Mouse (Mus musculus): ENCODE measurements around the gene Camta1. TPM values are rescaled to one million over a fixed set of nuclear protein-coding genes. Genes with fewer than 3 reads are reported as not detected.

Camta1 gene
- polyA plus RNA-seq, 1 experiment = 19.2 TPM

DNA sequence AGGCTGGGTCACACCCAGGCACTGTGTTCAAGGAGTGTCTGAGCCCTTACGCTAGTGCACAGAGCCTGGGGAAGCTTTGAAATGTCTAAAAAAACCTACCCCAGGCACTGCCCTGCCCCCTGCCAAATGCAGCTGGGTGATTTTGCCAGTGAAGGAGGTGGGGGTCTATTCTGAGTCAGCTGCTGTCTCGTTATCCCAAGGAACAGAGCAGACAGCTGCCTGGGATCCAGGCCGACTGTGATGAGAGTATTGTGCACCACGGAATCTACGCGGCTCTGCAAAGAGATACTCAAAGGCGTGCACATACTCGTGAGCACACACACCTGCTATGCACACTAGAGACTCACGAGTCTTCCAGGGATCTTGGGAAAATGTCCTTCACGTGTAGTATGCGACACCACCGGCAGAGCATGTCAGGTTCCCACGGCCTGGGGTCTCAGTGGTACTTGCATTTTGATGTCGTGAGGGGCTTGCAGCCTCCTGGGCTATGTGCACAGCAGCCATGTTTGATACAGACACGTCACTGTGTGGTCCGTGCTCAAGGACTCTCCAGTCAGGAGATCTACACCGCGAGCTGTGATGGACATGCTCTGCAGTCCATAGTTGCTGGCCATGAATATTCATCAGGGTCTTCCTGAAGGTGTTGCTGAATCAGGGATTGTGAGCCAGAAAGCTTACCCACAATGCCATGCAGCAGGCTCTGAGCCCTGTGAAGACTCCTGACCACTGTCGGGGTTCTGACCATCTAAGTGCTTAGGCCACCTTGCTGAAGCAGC, 529.4 kb downstream of the Camta1 start:
- no peak for TF ChIP-seq GATA1 (IDR thresholded peaks at IDR 0.05; ENCODE audit: low read length)

DNA sequence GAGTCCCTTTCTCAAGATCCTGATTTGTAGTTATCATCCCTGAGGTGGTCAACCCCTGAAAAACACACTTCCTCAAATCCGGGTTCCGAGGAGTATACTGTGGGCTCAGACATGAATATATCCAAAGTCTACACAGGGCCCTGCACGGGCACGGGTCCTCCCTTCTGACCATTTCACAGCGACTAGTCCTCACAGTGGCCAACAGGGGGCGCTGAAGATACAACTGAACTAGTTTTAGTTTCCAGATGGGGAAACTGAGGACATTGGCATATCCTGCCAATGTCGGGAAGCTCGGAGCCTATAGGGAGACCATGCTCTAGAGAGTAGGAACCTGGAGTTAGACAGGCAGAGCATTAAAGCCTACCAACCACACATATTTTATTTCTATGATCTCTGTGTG, 530.7 kb downstream of the Camta1 start:
- TF ChIP-seq GATA1 (IDR thresholded peaks at IDR 0.05; ENCODE audit: low read length) = no peak

DNA sequence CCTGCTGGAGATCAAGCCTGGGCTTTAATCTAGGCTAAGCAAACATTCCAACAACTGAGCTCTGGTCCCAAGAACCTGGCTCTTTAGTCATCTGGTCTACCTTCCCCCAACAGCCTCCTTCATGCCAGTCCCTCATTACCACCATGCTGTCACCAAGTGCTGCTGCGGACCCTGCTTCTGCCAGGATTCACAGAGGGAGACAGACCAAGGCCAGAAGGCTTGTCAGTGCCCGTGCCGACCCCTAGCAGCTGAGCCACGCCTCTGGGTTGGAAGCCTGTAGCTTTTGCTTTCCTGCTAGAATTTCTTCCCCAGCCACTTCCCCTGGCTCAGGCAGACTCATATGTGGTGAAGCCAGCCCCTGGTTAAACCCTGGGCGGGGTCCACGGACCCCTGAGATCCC, 533.6 kb downstream of the Camta1 start:
- no peak for TF ChIP-seq GATA1 (IDR thresholded peaks at IDR 0.05; ENCODE audit: low read length)

DNA sequence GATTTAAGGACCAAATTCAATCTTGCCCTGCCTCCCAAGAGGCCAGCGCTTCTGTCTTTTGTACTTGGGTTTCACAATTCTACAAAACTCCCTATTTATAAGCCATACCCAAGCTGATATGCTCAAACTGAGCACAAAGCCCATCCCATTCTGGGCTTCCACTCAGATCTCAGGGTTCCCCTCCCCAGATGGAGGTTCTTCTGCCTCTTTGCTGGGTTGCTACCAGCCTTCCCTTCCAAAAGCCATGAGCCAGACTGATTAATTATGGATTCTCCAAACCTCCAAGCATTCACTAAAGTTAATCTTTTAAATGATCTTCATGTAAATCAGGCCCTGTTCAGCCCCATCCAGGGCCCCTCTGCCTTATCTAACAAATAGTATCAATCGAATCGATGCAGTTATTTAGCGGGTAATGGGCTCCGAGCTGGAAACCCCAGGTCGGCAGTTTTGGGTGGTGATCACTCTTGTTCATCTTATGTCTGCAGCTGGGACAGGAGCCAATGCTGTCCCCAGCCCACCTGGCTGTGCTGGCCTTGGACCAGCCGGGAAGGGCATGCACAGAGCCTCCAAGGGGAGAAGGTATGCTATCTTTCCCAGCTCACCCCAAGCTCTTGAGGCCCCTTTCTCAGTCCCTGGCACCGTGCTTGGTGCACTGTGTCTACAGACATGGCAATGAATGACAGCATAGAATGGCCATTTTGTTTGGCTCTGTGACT, 534.5 kb downstream of the Camta1 start:
- no peak for TF ChIP-seq GATA1 (IDR thresholded peaks at IDR 0.05; ENCODE audit: low read length)

DNA sequence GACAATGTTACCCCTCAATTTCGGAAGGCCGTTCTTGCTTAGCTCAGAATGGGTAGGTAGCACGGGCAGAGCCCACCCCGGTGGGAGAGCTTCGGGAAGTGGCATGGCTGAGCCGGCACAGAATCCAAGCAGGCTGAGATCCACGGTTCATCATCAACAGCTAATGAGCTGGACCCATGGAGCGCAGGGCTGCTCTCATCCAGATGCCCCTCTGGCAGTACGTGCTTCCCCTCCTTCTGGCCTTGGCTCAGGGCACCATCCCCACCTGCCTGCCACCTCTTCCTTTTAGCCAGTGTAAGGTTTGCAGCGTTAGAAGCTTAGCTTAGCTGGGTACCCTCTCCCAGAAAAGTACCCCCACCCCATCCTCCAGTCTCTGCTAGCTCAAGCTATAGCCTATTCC, 545.2 kb downstream of the Camta1 start:
- TF ChIP-seq GATA1 (IDR thresholded peaks at IDR 0.05; ENCODE audit: low read length) = no peak

DNA sequence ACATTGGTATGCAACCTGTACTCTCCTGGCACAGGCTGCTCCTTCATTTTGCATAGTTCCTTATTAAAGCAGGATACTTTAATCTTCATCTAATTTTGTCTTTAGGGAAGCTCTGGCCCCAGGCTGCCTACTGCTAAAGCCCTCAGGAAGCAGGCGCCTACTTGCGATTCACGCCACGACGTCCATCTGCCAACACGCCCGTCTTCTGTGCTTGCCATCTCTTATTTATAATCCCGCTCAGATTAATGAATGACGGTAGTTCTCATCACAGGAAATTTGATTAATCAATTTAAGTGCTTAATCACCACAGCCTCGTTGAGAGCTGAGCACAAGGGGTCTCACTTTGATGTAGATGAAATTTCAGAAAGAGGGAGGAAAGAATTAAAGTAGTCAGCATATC, 546.0 kb downstream of the Camta1 start:
- TF ChIP-seq GATA1 (IDR thresholded peaks at IDR 0.05; ENCODE audit: low read length) = no peak

DNA sequence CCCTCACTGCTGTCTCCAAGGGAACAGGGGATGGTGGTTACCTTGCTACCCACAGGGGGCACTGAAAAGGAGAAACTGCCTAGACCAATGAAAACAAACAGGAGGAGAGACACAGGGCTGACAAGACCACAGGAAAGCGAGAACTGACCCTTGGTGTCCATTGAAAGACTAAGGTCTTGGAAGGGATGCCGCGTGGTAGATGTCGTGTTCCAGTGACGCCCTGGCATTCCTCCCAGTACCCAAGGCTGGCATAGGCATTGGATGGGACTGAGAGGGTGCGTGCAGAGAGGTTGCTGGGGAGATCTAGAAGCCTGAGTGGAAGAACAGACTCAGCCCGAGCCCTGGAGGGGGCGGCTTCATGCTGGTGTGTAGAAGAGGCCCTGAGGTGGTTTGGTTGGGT, 550.9 kb downstream of the Camta1 start:
- no peak for TF ChIP-seq GATA1 (IDR thresholded peaks at IDR 0.05; ENCODE audit: low read length)

DNA sequence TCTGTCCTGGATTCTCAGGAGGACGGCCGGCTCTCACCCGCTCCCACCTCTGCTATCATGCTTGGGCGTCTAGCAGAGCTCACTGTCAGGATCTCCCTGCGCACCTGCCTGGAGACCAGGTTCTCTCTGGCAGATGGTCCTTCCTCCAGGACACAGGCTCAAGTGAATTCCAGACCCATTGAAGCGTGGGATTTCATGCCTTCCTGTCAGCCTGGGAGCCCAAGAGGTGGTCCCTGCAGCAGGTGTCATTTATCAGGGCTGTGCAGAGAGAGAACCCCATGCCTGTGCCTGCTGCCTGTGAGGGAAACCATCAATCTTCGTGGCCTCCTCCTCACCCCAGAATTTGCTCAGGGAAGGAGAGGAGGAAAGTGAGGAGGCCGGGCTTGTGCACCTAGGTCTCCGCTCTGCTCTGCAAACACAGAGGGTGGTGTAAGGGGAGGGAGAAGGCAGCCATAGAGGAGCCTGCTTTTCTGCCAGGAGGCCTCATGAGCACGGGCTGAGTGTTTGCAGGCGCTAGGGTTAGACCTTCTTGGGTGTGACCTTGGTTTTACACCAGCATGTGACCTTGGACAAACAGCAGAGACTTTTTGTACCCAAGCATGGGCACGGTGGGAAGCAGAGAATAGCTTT, 551.5 kb downstream of the Camta1 start:
- TF ChIP-seq GATA1 (IDR thresholded peaks at IDR 0.05; ENCODE audit: low read length) = no peak

DNA sequence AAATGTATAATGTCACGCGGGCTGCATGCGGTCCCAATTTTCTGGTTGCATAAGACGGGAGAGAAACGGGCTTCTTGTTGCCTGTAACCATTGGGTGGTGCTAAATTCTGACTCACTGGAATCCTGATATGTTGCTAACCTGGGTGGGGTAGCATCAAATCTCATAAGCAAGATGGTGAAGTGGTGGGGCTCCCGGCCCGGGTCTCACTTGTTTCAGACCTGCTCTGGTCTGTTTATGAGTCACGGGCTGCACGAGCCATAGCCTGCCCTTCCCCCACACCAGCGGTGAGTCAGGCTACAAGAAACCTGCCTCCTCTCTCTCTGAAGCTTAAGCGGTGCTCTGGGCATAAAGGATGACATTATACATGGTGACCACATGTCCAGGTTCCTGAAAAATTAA, 554.8 kb downstream of the Camta1 start:
- TF ChIP-seq GATA1 (IDR thresholded peaks at IDR 0.05; ENCODE audit: low read length) = no peak

DNA sequence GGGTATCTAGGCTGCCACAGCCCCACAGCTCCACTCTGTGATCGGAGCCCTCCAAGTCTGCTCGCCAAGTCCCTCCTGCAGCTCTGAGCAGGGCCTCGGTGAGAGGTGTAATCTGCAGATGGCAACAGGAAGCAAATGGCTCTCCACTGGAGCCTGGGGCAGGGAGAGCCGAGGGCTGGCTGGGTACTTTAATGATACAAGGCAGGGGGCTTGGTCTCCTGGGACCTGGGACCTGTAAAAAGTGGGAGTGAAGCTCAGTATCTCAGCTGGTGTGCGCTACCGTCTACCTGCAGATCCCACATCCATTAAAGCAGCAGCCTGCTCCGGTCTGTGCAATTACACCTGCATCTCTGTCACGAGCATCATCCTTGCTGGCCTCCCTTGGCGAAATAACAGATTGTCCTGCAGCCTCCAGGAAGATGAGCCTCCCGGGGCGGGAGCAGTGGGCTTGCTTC, 555.3 kb downstream of the Camta1 start:
- no peak for TF ChIP-seq GATA1 (IDR thresholded peaks at IDR 0.05; ENCODE audit: low read length)

DNA sequence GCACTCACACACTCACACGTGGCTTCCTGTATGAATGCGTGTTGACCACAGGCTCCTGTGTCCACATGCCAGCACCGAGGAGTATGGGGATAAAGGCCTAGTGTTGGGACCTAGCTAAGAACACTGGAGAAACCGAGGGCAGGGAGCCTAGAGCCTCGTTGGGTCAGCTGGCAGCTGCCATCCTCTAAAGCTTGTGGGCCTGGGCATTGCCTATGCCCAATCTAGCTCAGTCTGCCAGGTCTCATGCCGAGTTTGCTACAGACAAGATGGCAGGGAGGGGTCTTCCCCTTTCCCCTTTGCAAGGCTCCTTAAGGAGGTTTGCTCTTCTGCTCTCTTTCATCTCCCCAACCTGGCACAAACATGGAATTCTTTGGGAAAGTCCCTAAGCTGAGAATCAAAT, 555.9 kb downstream of the Camta1 start:
- TF ChIP-seq GATA1 (IDR thresholded peaks at IDR 0.05; ENCODE audit: low read length) = no peak

DNA sequence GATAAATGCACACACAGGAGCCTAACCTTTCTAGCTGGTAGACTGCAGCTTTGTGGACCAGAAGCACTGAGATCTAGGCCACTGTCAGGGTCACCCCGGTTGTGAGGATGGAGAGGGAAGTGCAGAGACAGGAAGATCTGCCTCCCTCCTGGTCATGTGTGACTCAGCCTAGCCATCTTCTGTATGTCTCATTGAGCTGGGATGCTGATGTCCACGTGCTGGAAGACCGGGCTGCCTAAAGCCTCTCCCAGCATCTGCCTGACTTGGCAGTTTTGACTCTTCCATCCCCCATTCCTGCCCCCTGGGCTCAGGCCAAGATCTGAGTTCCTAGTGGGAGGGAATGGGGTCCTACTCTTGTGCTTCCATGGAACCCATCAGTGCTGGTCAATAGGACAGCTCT, 557.7 kb downstream of the Camta1 start:
- TF ChIP-seq GATA1 (IDR thresholded peaks at IDR 0.05; ENCODE audit: low read length) = no peak

DNA sequence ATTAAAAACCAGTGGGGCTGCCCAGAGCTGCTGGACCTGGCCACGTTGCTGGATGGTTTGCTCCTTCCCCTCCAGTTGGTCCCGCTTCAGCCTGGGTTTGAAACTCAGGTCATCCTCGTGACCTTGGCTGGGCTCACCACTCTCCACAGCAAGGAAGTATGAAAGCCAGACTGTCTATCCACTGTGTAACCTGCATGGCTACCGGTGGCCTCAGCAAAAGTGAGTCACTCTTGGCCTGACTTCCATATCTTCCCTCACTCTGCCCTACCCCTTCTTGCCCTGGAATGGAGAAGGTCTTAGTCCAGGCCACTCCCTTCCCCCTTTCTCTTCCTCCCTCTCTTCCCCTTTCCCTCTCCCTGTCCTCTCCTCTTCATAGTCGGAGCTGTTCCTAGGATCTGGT, 558.2 kb downstream of the Camta1 start:
- no peak for TF ChIP-seq GATA1 (IDR thresholded peaks at IDR 0.05; ENCODE audit: low read length)

DNA sequence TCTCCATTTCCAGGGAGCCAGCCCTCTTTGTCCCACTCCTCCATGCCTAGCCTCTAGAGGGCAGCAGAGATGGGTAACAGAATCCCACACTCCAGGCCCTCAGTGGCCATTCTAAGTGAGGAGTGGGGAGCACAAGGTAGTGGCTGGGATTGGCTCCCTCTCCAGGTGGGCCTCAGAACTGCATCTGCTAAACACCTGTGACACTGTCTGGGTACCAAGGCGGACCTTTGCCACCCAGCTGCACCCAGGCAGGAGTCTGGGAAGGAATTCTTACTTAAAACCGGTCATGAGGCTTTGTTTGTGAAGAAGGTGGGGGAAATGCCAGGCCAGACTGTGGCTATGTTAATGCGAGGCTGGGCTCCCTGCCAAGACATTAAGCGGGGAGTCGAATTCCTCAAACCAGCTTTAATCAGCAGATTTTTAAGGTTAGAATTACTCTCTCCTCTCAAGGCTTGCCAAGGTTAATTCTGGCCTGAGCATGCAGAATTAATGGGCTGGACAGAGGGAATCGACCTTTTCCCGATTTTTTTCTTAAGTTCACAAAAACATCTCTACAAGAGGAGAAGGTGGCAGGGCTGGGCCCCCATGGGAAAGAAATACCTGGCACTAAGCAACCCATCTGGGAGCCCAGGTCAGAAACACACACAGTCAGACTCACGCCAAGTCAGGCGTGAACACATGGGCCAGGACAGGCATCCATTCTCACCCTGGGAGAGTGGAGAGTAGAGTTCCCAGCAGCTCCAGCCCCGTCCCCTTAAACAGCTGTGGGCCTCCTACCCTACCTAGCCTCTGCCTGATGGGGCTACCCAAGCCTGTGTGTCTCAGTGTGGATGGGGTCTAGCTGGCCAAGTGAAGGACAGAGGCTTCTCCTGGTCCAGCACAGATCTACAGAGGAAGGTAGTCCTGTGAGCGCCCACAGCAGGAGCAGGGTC, 559.2 kb downstream of the Camta1 start:
- TF ChIP-seq GATA1 (IDR thresholded peaks at IDR 0.05; ENCODE audit: low read length) = no peak

DNA sequence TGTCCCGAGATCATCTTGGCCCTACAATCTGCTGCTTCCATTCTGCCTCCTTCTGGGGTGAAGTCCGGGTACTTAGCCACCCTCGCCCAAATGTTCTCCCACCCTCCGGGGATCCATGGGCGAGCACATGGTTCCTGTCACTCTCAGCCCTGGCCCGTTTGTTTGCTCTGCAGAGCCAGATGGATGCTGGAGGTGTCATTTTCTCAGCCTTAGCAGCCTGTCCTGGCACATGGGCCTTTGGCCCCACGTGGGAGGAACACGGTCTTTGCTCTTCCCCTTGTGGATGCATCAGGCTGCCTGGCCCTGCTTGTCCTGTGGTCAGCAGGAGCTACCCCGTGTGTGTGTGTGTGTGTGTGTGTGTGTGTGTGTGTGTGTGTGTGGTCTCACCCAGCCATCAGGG, 560.3 kb downstream of the Camta1 start:
- TF ChIP-seq GATA1 (IDR thresholded peaks at IDR 0.05; ENCODE audit: low read length) = no peak
